In genomic region chr9:123986217-123986616, GRCm38 (mm10) we compare ENCODE assay signal across 10 mouse cellular contexts. TPM values are rescaled to one million over a fixed set of nuclear protein-coding genes. Genes with fewer than 3 reads are reported as not detected.
A peak's percentile ranks its signal among the peaks of the same experiment; 100 is the strongest.
DNase-seq lines count a peak whose midpoint lies in the region; ATAC-seq and TF ChIP-seq lines count a peak whose summit lies in the region.
"Had no signal": no experiment of that assay in that cellular context is flagged by ENCODE, and none has a peak within 500 bp of the region (broad histone marks: within the 10 kb centered on the region; RNA-seq: fewer than 3 reads in every experiment).

No protein-coding gene starts in this region.

- H3K4me1 ChIP-seq in kidney, postnatal 0 days (replicated peaks; ENCODE audit: insufficient read depth, low read length) = no peaks in the 10 kb centered on the region
- H3K4me1 ChIP-seq in kidney, embryonic 15.5 days = no peaks in the 10 kb centered on the region
- H3K4me1 ChIP-seq in G1E (ENCODE audit: insufficient read depth, low read depth, low read length) = peaks cover 73% of the 10 kb centered on the region
- H3K4me1 ChIP-seq: heart, embryonic 13.5 days had no signal

- no peaks in the 10 kb centered on the region for H3K27me3 ChIP-seq in kidney, postnatal 0 days (ENCODE audit: insufficient read depth, low read length)
- no peaks in the 10 kb centered on the region for H3K27me3 ChIP-seq in kidney, embryonic 15.5 days
- no peaks in the 10 kb centered on the region for H3K27me3 ChIP-seq in G1E (ENCODE audit: insufficient read depth, low read length)
- H3K27me3 ChIP-seq: heart, embryonic 13.5 days had no signal

- H3K9me3 ChIP-seq in kidney, postnatal 0 days (replicated peaks; ENCODE audit: low read length) = no peaks in the 10 kb centered on the region
- H3K9me3 ChIP-seq in kidney, embryonic 15.5 days (replicated peaks) = no peaks in the 10 kb centered on the region
- no peaks in the 10 kb centered on the region for H3K9me3 ChIP-seq in G1E (replicated peaks)
- H3K9me3 ChIP-seq: heart, embryonic 13.5 days had no signal

- peak; percentile 37; the same call in 1 of the 2 replicates for TF ChIP-seq CTCF in kidney, postnatal 0 days (IDR thresholded peaks at IDR 0.05; ENCODE audit: low read depth)
- TF ChIP-seq CTCF in G1E (IDR thresholded peaks at IDR 0.05; ENCODE audit: low read depth, low read length) = no peak

- H3K4me3 ChIP-seq in kidney, postnatal 0 days (replicated peaks; ENCODE audit: low read depth, low read length) = no peak overlapping the region
- no peak overlapping the region for H3K4me3 ChIP-seq in kidney, embryonic 15.5 days (replicated peaks)
- peak overlapping the region; percentile 20; the same call in 1 of the 2 replicates for H3K4me3 ChIP-seq in G1E (ENCODE audit: low read depth, low read length)
- H3K4me3 ChIP-seq: heart, embryonic 13.5 days had no signal

- no peak for ATAC-seq in kidney, postnatal 0 days (replicated peaks; ENCODE audit: low FRiP score, low read depth)
- ATAC-seq in kidney, embryonic 15.5 days (replicated peaks; ENCODE audit: low FRiP score) = no peak
- ATAC-seq in G1E (ENCODE audit: extremely low read depth, insufficient number of reproducible peaks, low FRiP score, poor library complexity, severe bottlenecking) = 0 out of 2 replicates have a peak, but pooled peaks have one; percentile 4
- peak; percentile 84 for ATAC-seq in megakaryocyte-erythroid progenitor cell, adult 5-6 weeks (replicated peaks; ENCODE audit: low FRiP score, low TSS enrichment, poor library complexity, severe bottlenecking)

- DNase-seq in kidney, postnatal 0 days (ENCODE audit: low spot score) = peak; percentile 39
- DNase-seq in G1E (ENCODE audit: low spot score) = peak; percentile 30
- DNase-seq in induced T-regulatory cell, adult 2 months (ENCODE audit: low read depth) = peak; percentile 81
- no peak for DNase-seq in adrenal gland, adult 8-10 months
- DNase-seq in urinary bladder, adult 18-20 months (ENCODE audit: low spot score in 2 of 2) = no peak
- no peak for DNase-seq in ovary, postnatal 14 days (ENCODE audit: low spot score)

- H3K9ac ChIP-seq in kidney, postnatal 0 days (ENCODE audit: low read depth, low read length) = no peak overlapping the region
- no peak overlapping the region for H3K9ac ChIP-seq in kidney, embryonic 15.5 days
- H3K9ac ChIP-seq: heart, embryonic 13.5 days had no signal

- WGBS in kidney, postnatal 0 days = 73% methylated on average over 2 of the region's 2 CpGs
- 64% methylated on average over 2 of the region's 2 CpGs for WGBS in kidney, embryonic 15.5 days

- H3K36me3 ChIP-seq in kidney, postnatal 0 days (ENCODE audit: insufficient read depth, low read length) = no peaks in the 10 kb centered on the region
- no peaks in the 10 kb centered on the region for H3K36me3 ChIP-seq in kidney, embryonic 15.5 days
- no peaks in the 10 kb centered on the region for H3K36me3 ChIP-seq in G1E (replicated peaks)
- H3K36me3 ChIP-seq: heart, embryonic 13.5 days had no signal

- H3K27ac ChIP-seq in kidney, postnatal 0 days = no peak overlapping the region
- no peak overlapping the region for H3K27ac ChIP-seq in kidney, embryonic 15.5 days
- H3K27ac ChIP-seq: heart, embryonic 13.5 days had no signal

- H3K4me2 ChIP-seq in kidney, postnatal 0 days (ENCODE audit: low read length) = no peak overlapping the region
- H3K4me2 ChIP-seq in kidney, embryonic 15.5 days = no peak overlapping the region
- H3K4me2 ChIP-seq: heart, embryonic 13.5 days had no signal

RNA-seq across cellular contexts. Expression of gene Ccr1l1, which starts 8.0 kb away (rescaled TPM):
- polyA plus RNA-seq in kidney, postnatal 0 days (2015; fragmentation: Nextera tagmentation; extraction: Ambion mirVana) = not detected in 2 replicates
- not detected in 2 replicates for polyA plus RNA-seq in kidney, embryonic 15.5 days (2015; fragmentation: Nextera tagmentation; extraction: Ambion mirVana)
- total RNA-seq in G1E (2014; fragmentation: Nextera tagmentation) (not detected in 2 replicates), G1E (2017) (0.11 and 0.46 TPM in 2 replicates)
- not detected in 2 replicates for polyA plus RNA-seq in G1E (2012)
- not detected in 2 replicates for total RNA-seq in megakaryocyte-erythroid progenitor cell, adult 5-6 weeks (2014; fragmentation: Nextera tagmentation)
- total RNA-seq in megakaryocyte-erythroid progenitor cell, adult 5-6 weeks (2017) = not detected in 2 replicates
- not detected for total RNA-seq in adrenal gland, adult 8-10 months (2022)
- polyA plus RNA-seq: heart, embryonic 13.5 days; stomach, embryonic 14.5 days had no signal

RNA-seq across cellular contexts. Expression of gene Ccr1, which starts 17.7 kb away (rescaled TPM):
- 2.8 and 3.0 TPM in 2 replicates for polyA plus RNA-seq in kidney, postnatal 0 days (2015; fragmentation: Nextera tagmentation; extraction: Ambion mirVana)
- 1.9 and 2.7 TPM in 2 replicates for polyA plus RNA-seq in kidney, embryonic 15.5 days (2015; fragmentation: Nextera tagmentation; extraction: Ambion mirVana)
- 1.8 and 2.2 TPM in 2 replicates for total RNA-seq in G1E (2014; fragmentation: Nextera tagmentation)
- total RNA-seq in G1E (2017) = 3.7 and 3.9 TPM in 2 replicates
- polyA plus RNA-seq in G1E (2012) = 0.03 and 0.04 TPM in 2 replicates
- total RNA-seq in megakaryocyte-erythroid progenitor cell, adult 5-6 weeks (2014; fragmentation: Nextera tagmentation) = 0.64 TPM in 1 of 2 replicates, not detected in the other
- total RNA-seq in megakaryocyte-erythroid progenitor cell, adult 5-6 weeks (2017) = not detected in 2 replicates
- total RNA-seq in adrenal gland, adult 8-10 months (2022) = 1 to 10 TPM; 1.2 to 3.0 (median 3.0) TPM

RNA-seq across cellular contexts. Expression of gene Ccr3, which starts 35.6 kb away (rescaled TPM):
- not detected in 2 replicates for polyA plus RNA-seq in kidney, postnatal 0 days (2015; fragmentation: Nextera tagmentation; extraction: Ambion mirVana)
- polyA plus RNA-seq in kidney, embryonic 15.5 days (2015; fragmentation: Nextera tagmentation; extraction: Ambion mirVana) = 0.08 and 0.15 TPM in 2 replicates
- 0.34 TPM in 1 of 2 replicates, not detected in the other for total RNA-seq in G1E (2014; fragmentation: Nextera tagmentation)
- 0.11 and 0.12 TPM in 2 replicates for total RNA-seq in G1E (2017)
- polyA plus RNA-seq in G1E (2012) = not detected in 2 replicates
- not detected in 2 replicates for total RNA-seq in megakaryocyte-erythroid progenitor cell, adult 5-6 weeks (2014; fragmentation: Nextera tagmentation)
- not detected in 2 replicates for total RNA-seq in megakaryocyte-erythroid progenitor cell, adult 5-6 weeks (2017)
- total RNA-seq in adrenal gland, adult 8-10 months (2022) = not detected

Comparison
In these comparisons a context has a peak if more than half of its experiments do, and no peak if none do; other contexts are left out.
1. ATAC-seq: peak in G1E (single experiment) and megakaryocyte-erythroid progenitor cell, adult 5-6 weeks (single experiment); none in kidney, postnatal 0 days (single experiment) and kidney, embryonic 15.5 days (single experiment).
2. DNase-seq: peak in kidney, postnatal 0 days (single experiment), G1E (single experiment) and induced T-regulatory cell, adult 2 months (single experiment); none in adrenal gland, adult 8-10 months (single experiment), urinary bladder, adult 18-20 months (0 of 2) and ovary, postnatal 14 days (single experiment).